Mouse (Mus musculus) hindbrain, embryonic 10.5 days (tissue): Measurements from ENCODE around the gene Arid3c. TPM values are rescaled to one million over a fixed set of nuclear protein-coding genes. Genes with fewer than 3 reads are reported as not detected.
"Not testable (repeated sequence)": the region's sequence is repeated elsewhere in the genome, so short reads cannot be mapped to it uniquely, and the experiment has no call there.

Experiments
- DNase-seq: peaks from one replicate; pipeline ENCODE4 v3.0.0-alpha.2; 2017; ENCODE audit warnings: low spot score
- H3K27ac ChIP-seq: fragments of 300-500 bp; sonication (generic); 2 replicates; pipeline ENCODE4 v1.5.1; 2016; ENCODE audit warnings: mild to moderate bottlenecking, moderate library complexity
- H3K27me3 ChIP-seq: fragments of 300-500 bp; sonication (generic); 2 replicates; pipeline ENCODE4 v1.6.1; 2016; ENCODE audit warnings: mild to moderate bottlenecking; ENCODE audit not compliant: poor library complexity, insufficient read depth, severe bottlenecking
- H3K36me3 ChIP-seq: fragments of 300-500 bp; sonication (generic); 2 replicates; pipeline ENCODE4 v1.6.1; 2016; ENCODE audit warnings: mild to moderate bottlenecking, moderate library complexity
- H3K4me1 ChIP-seq: fragments of 300-500 bp; sonication (generic); replicated peaks from 2 replicates; pipeline ENCODE4 v1.6.1; 2016; ENCODE audit warnings: mild to moderate bottlenecking
- H3K4me3 ChIP-seq: fragments of 300-500 bp; sonication (generic); 2 replicates; pipeline ENCODE4 v1.5.1; 2016; ENCODE audit warnings: mild to moderate bottlenecking, moderate library complexity
- H3K9me3 ChIP-seq: fragments of 300-500 bp; sonication (generic); 2 replicates; pipeline ENCODE4 v1.6.1; 2016; ENCODE audit warnings: mild to moderate bottlenecking, moderate library complexity
- WGBS: fragments of 180-500 bp; shearing (Covaris S2); methylation state at CpG from one replicate; pipeline ENCODE4 v1.1.7; 2016; 5-methylcytosine and 5-hydroxymethylcytosine counted together
- polyA plus RNA-seq: library from polyadenylated mRNA; unstranded; fragments of >200 nt; fragmentation: Nextera tagmentation; extraction: Ambion mirVana; gene quantifications from 2 replicates; pipeline ENCODE4 v1.2.1, GENCODE M21; 2016

Gene Arid3c
- polyA plus RNA-seq, 1 experiment from 2014 or later: 0.88 TPM

DNA sequence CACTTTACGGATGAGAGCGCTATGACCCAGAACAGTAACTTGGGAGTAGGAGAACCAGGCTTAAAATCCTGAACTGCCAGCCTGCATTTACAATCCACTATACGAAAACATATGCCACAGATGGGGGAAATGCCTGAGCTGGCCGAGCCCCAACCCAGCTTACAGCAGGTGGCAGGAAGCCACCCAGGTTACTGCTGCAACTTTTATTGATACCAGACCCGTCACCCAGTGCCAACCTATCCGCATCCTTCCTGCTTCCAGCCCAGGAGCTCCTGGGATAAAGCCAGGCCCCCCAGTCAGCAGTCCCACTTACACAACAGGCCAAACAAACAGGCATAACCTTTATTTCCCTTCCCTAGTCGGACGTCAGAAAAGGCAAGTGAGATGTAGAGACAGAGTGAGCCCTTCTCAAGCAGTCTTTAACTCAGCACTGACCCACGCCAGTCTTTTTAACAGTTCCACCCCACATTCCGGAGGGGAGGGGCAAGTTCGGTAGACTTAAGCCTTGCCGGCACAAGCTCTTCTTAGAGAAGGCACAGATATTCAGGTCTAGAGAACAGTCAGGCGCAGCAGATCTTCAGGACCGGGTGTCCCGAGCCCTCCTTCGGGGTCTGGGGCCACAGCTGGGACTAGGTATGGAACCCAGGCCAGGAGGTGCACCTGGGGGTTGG, 19.1 kb downstream of the Arid3c start:
- Histone ChIP-seq H3K27me3 (peaks cover 3% of the 10 kb centered on the region; the same call in 1 of the 2 replicates), H3K27ac (peak overlapping the region; percentile 97), H3K4me1 (peaks cover 65% of the 10 kb centered on the region), H3K9me3 (no peaks in the 10 kb centered on the region), H3K4me3 (peak overlapping the region; percentile 75), H3K36me3 (peaks cover 43% of the 10 kb centered on the region)
- DNase-seq: no peak
- 86% methylated on average over 16 of the region's 16 CpGs for WGBS

DNA sequence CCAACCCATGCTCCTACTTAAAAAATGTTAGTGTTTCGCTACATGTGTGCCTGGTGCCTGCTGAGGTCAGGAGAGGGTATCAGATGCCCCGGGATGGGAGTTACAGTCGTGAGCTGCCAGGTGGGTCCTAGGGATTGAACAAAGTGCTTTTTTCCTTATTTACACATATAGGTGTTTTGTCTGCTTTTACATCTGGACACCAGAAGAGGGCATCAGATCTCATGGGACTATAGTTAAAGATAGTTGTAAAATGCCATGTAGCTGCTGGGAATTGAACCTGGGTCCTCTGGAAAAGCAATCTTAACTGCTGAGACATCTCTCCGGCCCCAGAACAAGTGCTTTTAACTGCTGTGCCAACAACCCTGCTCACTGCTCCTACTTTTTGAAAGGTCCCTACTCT, 20.7 kb downstream of the Arid3c start:
- Histone ChIP-seq H3K4me1 (peaks cover 69% of the 10 kb centered on the region), H3K27me3 (peaks cover 19% of the 10 kb centered on the region), H3K4me3 (no peak overlapping the region), H3K36me3 (peaks cover 28% of the 10 kb centered on the region), H3K9me3 (no peaks in the 10 kb centered on the region), H3K27ac (no peak overlapping the region)
- WGBS: 76% methylated on average over 4 of the region's 4 CpGs
- DNase-seq: no peak

- H3K4me1 ChIP-seq: peaks cover 67% of the 10 kb centered on the region
- WGBS: 45% methylated on average over 8 of the region's 8 CpGs
- DNase-seq: no peak
Measured at GRCm38 (mm10) chr4:41708192-41708745, 22.7 kb downstream of the Arid3c start.

GRCm38 (mm10) chr4:41707011-41707535, 23.9 kb downstream of the Arid3c start:
- Histone ChIP-seq H3K36me3 (peaks cover 19% of the 10 kb centered on the region), H3K4me1 (peaks cover 57% of the 10 kb centered on the region), H3K9me3 (no peaks in the 10 kb centered on the region), H3K4me3 (peak overlapping the region; percentile 32), H3K27ac (peak overlapping the region; percentile 62), H3K27me3 (peaks cover 28% of the 10 kb centered on the region)
- DNase-seq: peak; percentile 79
- WGBS: under 1% methylated on average over 13 of the region's 13 CpGs

More at GRCm38 (mm10) chr4:41708192-41708745, 22.7 kb downstream of the Arid3c start:
- H3K36me3 ChIP-seq: peaks cover 23% of the 10 kb centered on the region
- no peaks in the 10 kb centered on the region for H3K9me3 ChIP-seq
- H3K27me3 ChIP-seq: peaks cover 28% of the 10 kb centered on the region
- no peak overlapping the region for H3K4me3 ChIP-seq
- H3K27ac ChIP-seq: no peak overlapping the region

GRCm38 (mm10) chr4:41705922-41706754, 24.8 kb downstream of the Arid3c start:
- no peak for DNase-seq
- H3K4me3 ChIP-seq: peak overlapping the region; percentile 32; the same call in 1 of the 2 replicates
- peaks cover 47% of the 10 kb centered on the region for H3K4me1 ChIP-seq
- 73% methylated on average over 19 of the region's 19 CpGs for WGBS
- H3K27ac ChIP-seq: peak overlapping the region; percentile 41; the same call in 1 of the 2 replicates
- H3K9me3 ChIP-seq: no peaks in the 10 kb centered on the region
- peaks cover 9% of the 10 kb centered on the region for H3K36me3 ChIP-seq
- peaks cover 28% of the 10 kb centered on the region for H3K27me3 ChIP-seq

- Histone ChIP-seq H3K9me3 (no peaks in the 10 kb centered on the region), H3K27ac (no peak overlapping the region), H3K4me3 (no peak overlapping the region), H3K4me1 (peaks cover 46% of the 10 kb centered on the region), H3K27me3 (peaks cover 28% of the 10 kb centered on the region), H3K36me3 (no peaks in the 10 kb centered on the region)
- 6% methylated on average over 5 of the region's 5 CpGs for WGBS
- DNase-seq: no peak
Measured at GRCm38 (mm10) chr4:41704651-41705050, 26.3 kb downstream of the Arid3c start.

- H3K27me3 ChIP-seq: peaks cover 31% of the 10 kb centered on the region
- H3K4me3 ChIP-seq, H3K9me3 ChIP-seq, H3K36me3 ChIP-seq, H3K27ac ChIP-seq, DNase-seq: not testable (repeated sequence)
- WGBS: 61% methylated on average over 2 of the region's 2 CpGs
- peaks cover 30% of the 10 kb centered on the region for H3K4me1 ChIP-seq
Measured at GRCm38 (mm10) chr4:41702226-41702625, 28.7 kb downstream of the Arid3c start.

GRCm38 (mm10) chr4:41700224-41700623, 30.7 kb downstream of the Arid3c start:
- not testable (repeated sequence) for DNase-seq, H3K9me3 ChIP-seq, H3K4me3 ChIP-seq, H3K27ac ChIP-seq, H3K36me3 ChIP-seq
- Histone ChIP-seq H3K4me1 (peaks cover 19% of the 10 kb centered on the region), H3K27me3 (peaks cover 15% of the 10 kb centered on the region)
- 79% methylated on average over 4 of the region's 8 CpGs for WGBS

GRCm38 (mm10) chr4:41699783-41700182, 31.2 kb downstream of the Arid3c start, which contains the start of gene Il11ra1:
Gene Il11ra1 (plus strand): TSS chr4:41699989.
- H3K27me3 ChIP-seq: peaks cover 11% of the 10 kb centered on the region
- not testable (repeated sequence) for H3K27ac ChIP-seq, H3K9me3 ChIP-seq, H3K36me3 ChIP-seq, DNase-seq, H3K4me3 ChIP-seq
- 72% methylated on average over 10 of the region's 10 CpGs for whole genome bisulfite sequencing
- H3K4me1 ChIP-seq: peaks cover 17% of the 10 kb centered on the region

- 6% methylated on average over 29 of the region's 32 CpGs for WGBS
- H3K36me3 ChIP-seq, H3K27me3 ChIP-seq, H3K27ac ChIP-seq, H3K4me1 ChIP-seq, DNase-seq, H3K9me3 ChIP-seq: not testable (repeated sequence)
- H3K4me3 ChIP-seq: peak overlapping the region; percentile 28; the same call in 1 of the 2 replicates
Measured at GRCm38 (mm10) chr4:41698421-41699016, 32.4 kb downstream of the Arid3c start.

DNA sequence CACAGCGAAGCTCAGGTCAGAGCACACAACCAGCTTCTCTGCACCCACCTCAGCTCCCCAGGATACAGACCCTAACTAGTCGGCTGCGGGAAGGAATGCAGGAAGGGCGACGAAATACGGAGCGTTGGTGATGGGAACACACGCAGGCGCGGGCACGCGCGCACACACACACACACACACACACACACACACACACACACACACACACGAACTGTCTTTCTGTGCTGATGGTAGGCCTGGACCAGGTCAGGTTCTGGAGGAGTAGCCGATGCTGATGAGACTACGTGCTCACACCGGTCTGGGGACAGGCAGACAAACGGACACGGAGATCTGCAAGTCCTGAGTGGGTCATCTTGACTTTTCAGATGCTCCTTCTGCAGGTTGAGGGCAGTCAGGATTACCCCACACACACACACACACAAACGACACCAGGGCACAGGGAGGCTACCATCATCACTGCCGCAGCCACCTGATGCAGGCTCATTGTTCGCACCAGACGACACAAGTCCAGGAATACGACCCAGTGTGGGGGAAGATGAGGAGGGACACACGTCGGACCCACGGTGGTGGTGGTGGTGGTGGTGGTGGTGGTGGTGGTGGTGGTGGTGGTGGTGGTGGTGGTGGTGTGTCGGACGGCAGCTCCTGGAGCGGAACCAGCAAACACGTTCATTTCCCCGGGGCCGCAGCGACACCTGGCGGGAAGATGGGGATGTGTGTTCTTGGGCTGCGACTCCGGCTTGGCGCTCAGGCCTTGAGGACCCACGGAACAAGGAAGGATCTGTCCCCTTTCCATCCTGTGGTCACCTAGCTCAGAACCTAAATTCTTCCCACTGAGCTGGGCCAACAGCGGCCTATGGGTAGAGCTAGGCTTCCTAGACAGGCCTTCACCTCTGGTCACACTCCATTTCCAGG, 33.8 kb downstream of the Arid3c start, which contains the start of gene Cntfr:
Gene Cntfr (minus strand): TSS at position 160 of the 912 bp plus-strand sequence.
- Histone ChIP-seq H3K27ac (0 out of 2 replicates have a peak within 1 kb of the TSS, but pooled peaks have one; percentile 81), H3K4me1 (peaks cover 17% of the 10 kb centered on the region), H3K4me3 (peak within 1 kb of the TSS; percentile 42)
- H3K27me3 ChIP-seq, H3K36me3 ChIP-seq, H3K9me3 ChIP-seq: not testable (repeated sequence)
- peak; percentile 86 for DNase-seq
- WGBS: 12% methylated on average over 36 of the region's 40 CpGs
